Mouse (Mus musculus) spleen, adult 18-20 months (tissue): ENCODE measurements around the gene Cldn2.

Experiments used
- DNase-seq, 2 experiments: peaks; one replicate each; pipeline ENCODE4 v3.0.0; 2022; ENCODE audit warnings: mixed read lengths in 2 of 2

The Cldn2 gene

DNA sequence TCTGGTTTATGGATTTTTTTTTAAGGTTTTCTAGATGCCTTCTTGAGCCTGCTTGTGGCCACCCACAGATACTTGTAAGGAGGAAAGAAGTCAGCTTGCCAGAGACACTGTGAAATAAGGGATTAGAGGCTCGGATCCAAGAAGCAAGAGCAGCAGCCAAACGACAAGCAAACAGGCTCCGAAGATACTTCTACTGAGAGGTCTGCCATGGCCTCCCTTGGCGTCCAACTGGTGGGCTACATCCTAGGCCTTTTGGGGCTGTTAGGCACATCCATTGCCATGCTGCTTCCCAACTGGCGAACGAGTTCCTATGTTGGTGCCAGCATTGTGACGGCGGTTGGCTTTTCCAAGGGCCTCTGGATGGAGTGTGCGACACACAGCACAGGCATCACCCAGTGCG lies 7.9 kb downstream of the Cldn2 start:
- no peak for DNase-seq

DNA sequence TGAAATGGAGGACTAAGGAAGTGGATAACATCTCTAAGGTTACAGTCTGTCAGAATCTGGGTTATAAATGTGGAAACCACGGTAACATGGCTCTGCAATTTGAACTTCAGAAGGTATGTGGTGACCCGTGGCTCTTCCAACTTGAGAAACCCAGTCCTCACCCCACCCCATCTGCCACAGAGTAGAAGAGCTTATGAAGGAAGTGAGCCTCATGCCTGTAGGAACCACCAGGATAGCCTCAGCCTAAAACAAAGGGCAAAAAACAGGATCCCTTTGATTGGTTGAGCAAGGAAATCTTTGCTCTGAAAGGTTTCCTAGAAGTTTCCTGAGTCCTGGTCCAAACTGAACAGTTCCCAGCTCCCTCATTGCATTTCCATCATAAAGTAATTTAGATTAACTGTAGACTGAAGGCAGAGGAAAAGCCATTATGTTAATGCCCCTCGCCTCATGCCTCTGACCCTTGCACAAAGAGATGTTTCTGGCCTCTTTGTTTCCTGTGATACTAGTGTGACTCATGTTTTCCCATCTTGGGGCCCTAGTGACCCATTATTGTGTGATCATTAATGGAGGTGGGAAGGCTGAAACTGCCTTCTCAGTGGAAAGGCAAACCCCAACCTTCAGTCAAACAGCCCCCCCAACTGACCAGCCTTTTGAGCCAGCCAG lies 12.1 kb downstream of the Cldn2 start:
- no peak for DNase-seq

DNA sequence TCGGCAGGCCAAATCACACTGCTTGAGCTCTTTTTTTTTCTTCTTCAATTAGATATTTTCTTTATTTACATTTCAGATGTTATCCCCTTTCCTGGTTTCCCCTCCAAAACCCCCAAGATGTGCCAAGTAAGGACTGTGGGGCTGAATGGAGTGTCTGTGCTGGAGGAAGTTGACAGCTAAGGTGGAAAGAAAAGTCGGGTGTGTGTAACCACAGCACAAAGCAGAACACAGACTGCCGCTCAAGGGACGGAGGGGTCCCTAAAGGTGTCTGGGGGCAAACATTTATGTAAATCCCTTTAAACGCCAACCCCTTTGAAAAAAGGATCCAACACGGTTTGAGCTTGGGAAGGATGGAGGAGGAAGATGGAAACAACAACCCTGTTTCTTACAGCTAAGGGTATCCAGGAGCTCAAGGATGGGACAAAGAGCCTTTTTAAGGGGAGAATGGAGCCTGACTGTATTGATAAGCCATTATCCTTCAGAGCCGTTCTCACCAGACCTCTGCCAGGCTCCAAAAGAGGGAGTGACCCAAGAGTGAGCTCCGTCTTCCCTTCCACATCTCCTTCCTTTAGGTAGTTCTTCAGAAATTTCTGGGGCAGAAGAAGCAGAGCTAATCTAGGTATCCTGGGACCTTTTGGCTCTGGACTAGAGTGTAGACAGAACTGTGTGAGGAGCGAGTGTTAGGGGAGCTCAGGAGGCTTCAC lies 12.8 kb downstream of the Cldn2 start:
- DNase-seq = no peak

DNA sequence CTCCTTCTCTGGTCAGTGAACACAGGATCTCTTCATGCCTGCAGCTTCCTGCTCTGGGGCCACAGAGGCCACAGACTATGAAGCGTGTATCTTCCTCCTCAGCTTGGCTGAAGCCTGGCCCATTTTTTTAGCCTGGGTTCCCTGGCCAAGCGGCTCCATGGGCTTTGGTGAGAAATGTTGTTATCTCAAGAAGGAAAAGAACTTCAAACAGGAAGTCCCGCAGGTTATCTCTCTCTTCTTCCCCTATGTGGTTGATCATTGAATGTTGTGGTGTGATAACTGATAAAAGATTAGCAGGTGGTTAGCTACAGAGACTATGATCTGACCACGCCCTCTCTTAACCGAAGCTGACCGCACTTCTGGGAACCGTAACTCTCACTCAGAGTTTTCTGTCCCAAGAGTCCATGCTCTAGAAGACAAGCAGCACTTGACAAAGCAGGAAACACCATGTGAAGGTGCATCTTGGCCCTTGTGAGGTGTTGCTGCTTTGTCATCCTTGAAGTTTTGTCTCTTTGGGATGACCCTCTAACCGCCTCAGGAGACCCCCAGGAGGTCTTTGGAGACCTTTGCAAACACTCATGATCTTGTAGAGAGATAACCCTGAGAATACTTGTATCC lies 13.5 kb downstream of the Cldn2 start:
- DNase-seq = no peak

DNA sequence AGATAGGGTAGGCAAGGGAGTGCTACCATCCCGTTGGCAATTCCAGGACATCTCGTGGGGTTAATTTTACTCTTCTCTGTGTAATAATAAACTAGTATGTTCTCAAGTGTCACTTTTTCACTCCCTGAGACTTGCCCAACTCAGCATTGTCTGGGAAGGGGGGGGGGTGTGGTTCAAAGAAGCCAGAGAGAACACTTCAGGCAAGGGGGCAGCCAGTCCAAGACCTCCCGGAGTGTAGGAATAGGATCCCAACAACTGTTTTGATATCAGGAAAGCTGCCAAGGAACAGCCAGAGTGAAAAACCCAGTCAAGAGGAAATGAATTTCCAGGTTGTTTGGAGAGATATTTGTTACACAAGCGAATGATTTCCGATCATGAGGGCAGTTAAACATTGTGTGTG lies 14.6 kb downstream of the Cldn2 start:
- no peak for DNase-seq

DNA sequence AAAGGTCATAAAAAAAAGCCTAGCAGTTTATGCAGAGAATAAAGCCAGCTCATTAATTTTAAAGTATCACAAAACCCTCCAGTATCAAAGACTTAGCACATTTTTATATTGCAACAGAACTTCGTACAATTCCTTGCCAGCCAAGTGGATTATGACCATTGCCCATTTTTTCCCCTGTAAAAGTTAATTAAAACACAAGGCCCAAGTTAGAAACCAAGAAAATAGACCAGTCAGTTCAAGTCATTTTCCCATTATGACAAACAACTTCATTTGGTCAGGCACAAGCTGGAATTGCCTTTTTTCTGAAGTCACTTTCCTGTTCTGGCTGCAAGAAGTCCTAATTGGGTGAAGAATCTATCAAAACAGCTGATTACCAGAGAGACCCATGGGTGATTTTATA lies 24.8 kb downstream of the Cldn2 start:
- DNase-seq = no peak

DNA sequence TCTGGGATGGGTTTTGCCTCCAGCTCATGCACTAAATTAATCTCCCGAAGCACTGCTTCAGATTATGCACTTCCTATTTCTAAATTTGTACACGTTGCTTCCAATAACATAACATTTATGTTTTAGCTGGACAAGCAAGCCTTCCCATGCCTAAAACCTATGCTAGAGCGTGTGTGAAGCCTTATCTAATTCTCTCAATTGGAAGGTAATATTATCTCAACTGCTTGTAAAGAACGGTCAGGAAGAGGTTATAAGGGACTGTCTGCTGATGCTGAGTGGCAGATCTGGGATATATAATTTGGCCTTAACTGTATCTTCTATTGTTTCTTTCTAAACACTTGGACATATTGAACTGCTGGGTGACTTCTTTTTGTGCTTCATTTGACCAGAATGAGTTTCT lies 26.3 kb downstream of the Cldn2 start:
- DNase-seq = no peak

DNA sequence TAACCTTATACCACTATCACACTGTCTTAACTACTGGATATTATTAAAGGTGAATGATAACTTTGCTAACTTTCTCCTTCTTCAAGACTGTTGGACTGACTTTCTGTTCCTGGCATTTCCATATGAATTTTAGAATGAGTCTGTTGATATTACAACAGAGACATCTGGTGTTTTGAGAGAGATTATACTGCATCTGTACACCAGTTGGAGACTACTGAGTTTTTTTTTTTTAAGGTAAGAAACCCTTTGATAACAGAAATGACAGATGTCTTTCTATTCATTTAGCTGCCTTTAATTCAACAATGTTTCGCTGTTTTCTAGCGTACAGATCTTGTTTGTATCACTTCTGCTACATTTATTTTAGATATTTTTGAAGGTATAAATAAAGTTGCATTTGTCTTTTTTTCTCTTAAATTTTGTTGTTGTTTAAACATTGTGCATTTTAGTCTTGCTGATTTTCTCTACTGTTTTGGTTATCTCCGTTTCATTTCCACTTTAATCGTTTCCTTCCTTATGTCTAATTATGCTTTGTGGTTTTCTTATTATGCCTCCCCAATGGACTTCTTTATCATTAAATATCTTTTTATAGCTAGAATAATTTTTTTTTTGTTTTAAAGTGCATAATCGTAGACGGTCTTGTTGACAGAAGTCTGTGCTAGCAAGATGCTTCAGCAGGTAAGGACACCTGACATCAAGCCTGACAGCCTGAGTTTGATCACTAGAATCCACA lies 27.9 kb downstream of the Cldn2 start:
- no peak for DNase-seq

DNA sequence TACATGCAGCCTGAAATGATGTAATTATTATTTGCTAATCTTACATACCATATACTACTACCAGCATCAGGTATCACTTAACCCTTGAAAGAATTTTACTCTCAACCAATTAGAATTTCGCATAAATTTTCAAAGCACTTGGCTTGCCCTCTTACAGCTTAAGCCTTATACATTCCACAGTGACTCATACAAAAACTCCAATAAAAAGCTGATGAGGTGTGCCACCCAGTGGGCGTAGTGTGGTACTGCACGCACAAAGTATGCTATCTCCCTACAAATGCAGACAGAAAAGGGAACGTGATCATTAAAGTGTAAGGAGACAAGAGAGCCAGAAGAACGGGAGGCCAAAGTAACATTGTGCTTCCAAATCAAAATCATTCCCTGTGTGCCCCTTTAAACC lies 31.8 kb downstream of the Cldn2 start:
- DNase-seq = peak in 1 of 2 experiments; percentile 22

DNA sequence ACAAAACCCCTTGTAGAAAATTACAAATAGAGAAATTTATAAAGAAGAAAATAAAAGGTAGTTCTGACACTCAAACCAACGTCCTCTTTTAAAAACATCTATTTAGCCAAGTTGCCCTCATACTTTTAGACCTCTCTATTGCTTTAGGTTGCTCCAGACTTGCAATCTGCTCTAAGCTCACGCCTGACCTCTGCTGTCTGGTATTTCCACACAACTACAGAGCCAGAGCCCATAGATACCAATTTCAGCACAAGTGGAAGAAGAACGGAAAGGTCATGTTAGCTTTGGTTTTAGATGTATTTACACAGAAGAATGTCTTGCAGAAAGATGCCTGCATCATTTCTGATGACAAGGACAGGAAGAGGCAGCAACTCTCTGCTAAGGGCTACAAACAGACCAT lies 38.4 kb downstream of the Cldn2 start:
- no peak for DNase-seq

DNA sequence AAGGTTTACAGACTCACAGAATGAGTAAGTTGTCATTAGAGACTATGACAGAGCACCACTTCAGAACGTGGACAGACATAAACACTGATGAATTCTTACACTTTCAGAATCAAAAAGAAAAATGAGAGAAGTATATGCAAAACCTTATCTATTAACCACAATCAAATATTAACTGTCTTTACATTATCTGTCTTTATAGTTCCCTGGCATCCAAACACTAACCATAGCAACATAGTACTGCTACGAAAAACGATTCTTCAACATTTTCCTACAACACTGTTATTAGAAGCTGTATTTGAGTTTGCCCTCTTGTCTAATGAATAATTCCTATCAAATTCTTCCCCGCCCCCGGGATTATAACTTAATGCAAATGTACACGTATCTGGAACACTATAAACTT lies 40.5 kb downstream of the Cldn2 start:
- DNase-seq = no peak

DNA sequence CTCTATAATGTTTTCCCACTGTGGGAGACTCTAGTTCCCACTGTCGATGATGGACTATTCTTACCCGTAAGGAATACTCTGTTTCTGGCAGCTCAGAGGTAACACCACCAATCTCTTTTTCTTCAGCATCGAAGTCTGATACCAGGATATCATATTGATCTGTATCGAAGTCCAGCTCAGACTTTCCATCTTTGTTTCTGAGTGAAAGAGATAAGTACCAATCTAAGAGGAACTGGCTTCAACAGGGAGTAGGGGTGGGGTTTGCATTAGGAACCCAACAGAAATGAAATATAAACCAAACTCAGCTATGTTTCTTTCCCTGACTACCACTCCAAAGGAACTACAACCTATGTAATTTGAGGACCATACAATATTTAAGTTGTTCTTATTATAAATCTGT lies 54.2 kb downstream of the Cldn2 start:
- no peak for DNase-seq

DNA sequence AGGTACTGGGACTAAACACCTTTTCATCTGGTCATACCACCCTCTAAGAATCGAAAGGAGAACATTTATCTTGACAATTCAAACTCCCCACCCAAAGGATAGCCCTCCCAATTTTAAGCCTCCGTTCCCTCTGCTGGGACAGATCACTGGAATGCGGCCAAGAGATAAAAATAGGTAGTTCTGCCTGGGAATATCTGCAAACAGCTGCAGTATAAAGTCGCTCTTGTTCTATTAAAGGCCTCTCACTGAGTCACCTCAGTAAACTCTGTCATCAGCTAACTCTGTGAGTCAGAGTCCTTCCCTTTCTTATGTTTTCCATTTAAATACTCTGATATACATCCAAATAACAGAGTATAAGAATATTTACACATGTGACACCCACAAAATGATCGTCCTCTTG lies 58.8 kb downstream of the Cldn2 start:
- DNase-seq = no peak
